Mouse (Mus musculus) intestine, embryonic 16.5 days (tissue): Measurements from ENCODE around the gene Ptprt. TPM values are rescaled to one million over a fixed set of nuclear protein-coding genes. Genes with fewer than 3 reads are reported as not detected.
"Not testable (repeated sequence)": the region's sequence is repeated elsewhere in the genome, so short reads cannot be mapped to it uniquely, and the experiment has no call there.

Experiments used
- ATAC-seq: fragments of 200-750 bp; cut with Nextera tagmentation; 2 replicates; pipeline ENCODE4 v1.8.0; 2017; ENCODE audit warnings: moderate TSS enrichment, moderate library complexity
- H3K27ac ChIP-seq: fragments of 300-500 bp; sonication (generic); 2 replicates; pipeline ENCODE4 v1.5.1; 2014; ENCODE audit warnings: mild to moderate bottlenecking, low read length
- H3K27me3 ChIP-seq: fragments of 300-500 bp; sonication (generic); replicated peaks from 2 replicates; pipeline ENCODE4 v1.6.1; 2014; ENCODE audit warnings: low read length, control low read depth, mixed read lengths; ENCODE audit not compliant: control insufficient read depth, insufficient read depth
- H3K36me3 ChIP-seq: fragments of 300-500 bp; sonication (generic); 2 replicates; pipeline ENCODE4 v1.6.1; 2014; ENCODE audit warnings: low read length, control low read depth; ENCODE audit not compliant: control insufficient read depth, insufficient read depth
- H3K4me1 ChIP-seq: fragments of 300-500 bp; sonication (generic); 2 replicates; pipeline ENCODE4 v1.6.1; 2014; ENCODE audit warnings: low read length, control low read depth, mixed read lengths; ENCODE audit not compliant: control insufficient read depth, insufficient read depth
- H3K4me2 ChIP-seq: fragments of 300-500 bp; sonication (generic); 2 replicates; pipeline ENCODE4 v1.6.1; 2014; ENCODE audit warnings: low read depth, low read length, control low read depth
- H3K4me3 ChIP-seq: fragments of 300-500 bp; sonication (generic); 2 replicates; pipeline ENCODE4 v1.5.1; 2014; ENCODE audit warnings: mild to moderate bottlenecking, low read length
- H3K9ac ChIP-seq: fragments of 300-500 bp; sonication (generic); 2 replicates; pipeline ENCODE4 v1.6.1; 2014; ENCODE audit warnings: low read depth, low read length
- H3K9me3 ChIP-seq: fragments of 300-500 bp; sonication (generic); 2 replicates; pipeline ENCODE4 v1.6.1; 2016; ENCODE audit warnings: low read length, control low read depth; ENCODE audit not compliant: control insufficient read depth
- WGBS: fragments of 180-500 bp; shearing (Covaris S2); extraction: QIAGEN DNeasy Blood & Tissue Kit; methylation state at CpG from one replicate; pipeline ENCODE4 v1.1.7; 2014; 5-methylcytosine and 5-hydroxymethylcytosine counted together
- polyA plus RNA-seq: library from polyadenylated mRNA; unstranded; fragments of >200 nt; fragmentation: Nextera tagmentation; extraction: Ambion mirVana; gene quantifications from 2 replicates; pipeline ENCODE4 v1.2.1, GENCODE M21; 2015

The Ptprt gene
- polyA plus RNA-seq, 1 experiment from 2014 or later: 0.84 TPM

- Histone ChIP-seq H3K4me1 (no peaks in the 10 kb centered on the region), H3K27me3 (no peaks in the 10 kb centered on the region), H3K27ac (no peak overlapping the region), H3K9ac (no peak overlapping the region), H3K9me3 (no peaks in the 10 kb centered on the region), H3K36me3 (no peaks in the 10 kb centered on the region), H3K4me2 (no peak overlapping the region), H3K4me3 (no peak overlapping the region)
- ATAC-seq: no peak
- WGBS: 76% methylated on average over 3 of the region's 3 CpGs
Measured at GRCm38 (mm10) chr2:162141845-162142411, 519.0 kb downstream of the Ptprt start.

GRCm38 (mm10) chr2:162136176-162136575 is 524.8 kb downstream of the Ptprt start:
- H3K9ac ChIP-seq, H3K9me3 ChIP-seq, H3K27ac ChIP-seq, ATAC-seq, H3K36me3 ChIP-seq, H3K4me3 ChIP-seq, H3K4me1 ChIP-seq, H3K4me2 ChIP-seq, H3K27me3 ChIP-seq: not testable (repeated sequence)
- 97% methylated on average over 3 of the region's 3 CpGs for WGBS

GRCm38 (mm10) chr2:162131607-162132304 is 529.2 kb downstream of the Ptprt start:
- Histone ChIP-seq H3K9me3 (no peaks in the 10 kb centered on the region), H3K27ac (no peak overlapping the region)

GRCm38 (mm10) chr2:162129896-162130295 is 531.1 kb downstream of the Ptprt start:
- Histone ChIP-seq H3K4me3 (no peak overlapping the region), H3K27ac (no peak overlapping the region), H3K36me3 (no peaks in the 10 kb centered on the region), H3K9me3 (no peaks in the 10 kb centered on the region), H3K4me2 (no peak overlapping the region), H3K4me1 (no peaks in the 10 kb centered on the region), H3K9ac (no peak overlapping the region), H3K27me3 (no peaks in the 10 kb centered on the region)
- ATAC-seq: no peak
- WGBS: 97% methylated on average over 1 of the region's 1 CpGs

More at GRCm38 (mm10) chr2:162131607-162132304, 529.2 kb downstream of the Ptprt start:
- 69% methylated on average over 4 of the region's 4 CpGs for WGBS
- no peaks in the 10 kb centered on the region for H3K36me3 ChIP-seq
- H3K4me2 ChIP-seq: no peak overlapping the region
- no peak overlapping the region for H3K9ac ChIP-seq
- no peaks in the 10 kb centered on the region for H3K27me3 ChIP-seq
- H3K4me1 ChIP-seq: no peaks in the 10 kb centered on the region
- ATAC-seq: peak; percentile 33; the same call in 1 of the 2 replicates
- no peak overlapping the region for H3K4me3 ChIP-seq

- WGBS: 49% methylated on average over 2 of the region's 2 CpGs
- no peak overlapping the region for H3K4me2 ChIP-seq
- no peaks in the 10 kb centered on the region for H3K27me3 ChIP-seq
- H3K36me3 ChIP-seq: no peaks in the 10 kb centered on the region
- no peak overlapping the region for H3K27ac ChIP-seq
- H3K4me3 ChIP-seq: no peak overlapping the region
- no peaks in the 10 kb centered on the region for H3K4me1 ChIP-seq
- no peak overlapping the region for H3K9ac ChIP-seq
- no peaks in the 10 kb centered on the region for H3K9me3 ChIP-seq
- no peak for ATAC-seq
Measured at GRCm38 (mm10) chr2:162118041-162118440, 542.9 kb downstream of the Ptprt start.

GRCm38 (mm10) chr2:162082391-162082790 is 578.6 kb downstream of the Ptprt start:
- no peak for ATAC-seq
- Histone ChIP-seq H3K36me3 (no peaks in the 10 kb centered on the region), H3K4me2 (no peak overlapping the region), H3K4me3 (no peak overlapping the region), H3K27me3 (no peaks in the 10 kb centered on the region), H3K4me1 (no peaks in the 10 kb centered on the region), H3K9ac (no peak overlapping the region), H3K27ac (no peak overlapping the region), H3K9me3 (no peaks in the 10 kb centered on the region)
- WGBS: 78% methylated on average over 3 of the region's 3 CpGs

GRCm38 (mm10) chr2:162080717-162081398 is 580.1 kb downstream of the Ptprt start:
- 72% methylated on average over 1 of the region's 1 CpGs for WGBS
- H3K27me3 ChIP-seq: no peaks in the 10 kb centered on the region
- H3K4me2 ChIP-seq: no peak overlapping the region
- no peak overlapping the region for H3K4me3 ChIP-seq
- no peaks in the 10 kb centered on the region for H3K36me3 ChIP-seq
- no peak overlapping the region for H3K27ac ChIP-seq
- no peaks in the 10 kb centered on the region for H3K4me1 ChIP-seq
- no peak overlapping the region for H3K9ac ChIP-seq
- no peak for ATAC-seq
- H3K9me3 ChIP-seq: no peaks in the 10 kb centered on the region

- no peak overlapping the region for H3K4me2 ChIP-seq
- H3K27me3 ChIP-seq: no peaks in the 10 kb centered on the region
- 93% methylated on average over 5 of the region's 5 CpGs for WGBS
- H3K27ac ChIP-seq: no peak overlapping the region
- H3K4me3 ChIP-seq: no peak overlapping the region
- H3K4me1 ChIP-seq: no peaks in the 10 kb centered on the region
- H3K9me3 ChIP-seq: no peaks in the 10 kb centered on the region
- no peak overlapping the region for H3K9ac ChIP-seq
- H3K36me3 ChIP-seq: no peaks in the 10 kb centered on the region
- no peak for ATAC-seq
Measured at GRCm38 (mm10) chr2:162078571-162079280, 582.2 kb downstream of the Ptprt start.

GRCm38 (mm10) chr2:162052816-162053215 is 608.1 kb downstream of the Ptprt start:
- Histone ChIP-seq H3K36me3 (no peaks in the 10 kb centered on the region), H3K27me3 (no peaks in the 10 kb centered on the region), H3K27ac (no peak overlapping the region), H3K4me3 (no peak overlapping the region), H3K9me3 (no peaks in the 10 kb centered on the region), H3K4me2 (no peak overlapping the region), H3K4me1 (no peaks in the 10 kb centered on the region), H3K9ac (no peak overlapping the region)
- WGBS: 87% methylated on average over 3 of the region's 3 CpGs
- no peak for ATAC-seq
